Mouse (Mus musculus): Measurements from ENCODE around the gene Gm20388.
A peak's percentile ranks its signal among the peaks of the same experiment; 100 is the strongest.

Gm20388 gene

DNA sequence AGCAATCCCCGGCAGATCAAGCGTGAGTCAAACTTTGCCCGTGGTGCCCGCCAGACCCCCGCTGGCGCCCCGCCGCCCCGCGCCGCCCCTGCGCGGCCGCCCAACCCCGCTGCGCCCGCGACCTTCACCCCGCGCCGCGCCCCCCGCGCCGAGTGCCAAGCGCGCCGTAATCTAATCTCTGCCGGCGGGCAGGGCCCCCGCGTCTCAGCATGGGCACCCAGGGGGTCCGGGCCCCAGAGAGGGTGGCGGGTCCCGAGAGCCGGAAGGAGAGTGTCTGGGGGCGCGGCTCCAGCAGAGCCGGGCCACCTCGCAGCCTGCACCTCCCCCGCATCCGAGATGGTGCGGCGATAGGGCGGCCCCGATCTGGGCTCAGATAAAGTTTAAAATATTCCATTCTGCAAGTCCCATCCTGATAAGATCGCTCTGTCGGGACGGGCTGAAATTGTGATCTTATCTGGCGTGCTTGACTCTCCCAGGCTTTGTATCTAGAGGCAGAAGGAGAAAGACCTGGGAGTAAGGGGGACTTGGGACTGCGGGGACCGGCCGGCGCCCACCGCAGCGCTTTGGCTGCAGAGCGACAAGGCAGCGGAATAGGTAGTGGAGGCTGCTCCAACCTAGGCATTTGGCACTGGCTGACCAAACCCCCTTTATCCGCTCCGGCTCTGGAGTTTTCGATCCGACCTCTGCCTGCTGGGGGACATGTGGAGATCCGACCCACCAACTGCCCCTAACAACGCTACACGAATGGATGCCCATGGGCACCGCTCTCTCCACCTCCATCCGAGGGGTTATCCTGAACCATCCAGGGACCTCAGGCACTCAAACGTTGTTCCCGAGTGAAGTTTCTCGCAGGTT lies 2372.1 kb downstream of the Gm20388 start:
- DNase-seq (ENCODE audit: low spot score in 2 of 2) = no peak

DNA sequence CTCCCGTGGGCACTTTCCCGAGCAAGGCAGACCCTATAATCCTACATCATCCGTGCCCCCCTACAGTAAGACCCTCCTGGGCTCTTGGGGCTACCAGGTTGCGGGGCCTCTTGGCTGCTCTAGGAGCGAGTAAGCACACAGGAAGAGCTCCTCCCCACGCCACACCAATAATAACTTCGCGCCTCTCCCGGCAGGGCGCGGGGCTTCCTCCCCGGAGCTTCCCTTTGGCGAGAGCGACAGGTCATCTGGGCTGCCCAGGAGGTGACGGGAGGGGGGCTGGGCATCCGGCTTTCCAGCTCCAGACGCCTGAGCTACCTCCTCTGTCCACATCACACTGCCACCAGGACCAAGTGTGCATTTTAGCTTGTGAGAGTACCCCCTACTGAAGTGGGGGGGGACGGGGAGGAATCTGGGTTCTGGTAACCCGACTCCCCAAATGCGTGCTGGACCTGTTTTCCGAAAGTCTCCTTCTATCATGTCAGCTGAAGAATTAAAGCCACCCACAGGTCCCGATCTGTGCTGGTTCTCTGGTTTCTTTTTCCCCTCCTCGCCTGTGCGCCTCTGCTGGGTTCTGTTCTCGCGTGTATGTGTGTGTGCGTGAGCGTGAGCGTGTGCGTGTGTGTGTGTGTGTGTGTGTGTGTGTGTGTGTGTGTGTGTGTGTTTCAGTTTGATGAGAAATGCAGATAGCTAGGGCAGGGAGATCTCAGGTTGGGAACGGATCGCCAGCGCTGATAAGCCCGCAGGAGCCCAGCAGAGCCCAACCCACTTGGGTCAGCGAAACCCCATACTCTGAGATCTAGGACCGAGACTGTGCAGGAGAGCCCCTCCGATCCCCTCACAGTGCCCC lies 2372.9 kb downstream of the Gm20388 start:
- no peak for DNase-seq (ENCODE audit: low spot score in 2 of 2)

DNA sequence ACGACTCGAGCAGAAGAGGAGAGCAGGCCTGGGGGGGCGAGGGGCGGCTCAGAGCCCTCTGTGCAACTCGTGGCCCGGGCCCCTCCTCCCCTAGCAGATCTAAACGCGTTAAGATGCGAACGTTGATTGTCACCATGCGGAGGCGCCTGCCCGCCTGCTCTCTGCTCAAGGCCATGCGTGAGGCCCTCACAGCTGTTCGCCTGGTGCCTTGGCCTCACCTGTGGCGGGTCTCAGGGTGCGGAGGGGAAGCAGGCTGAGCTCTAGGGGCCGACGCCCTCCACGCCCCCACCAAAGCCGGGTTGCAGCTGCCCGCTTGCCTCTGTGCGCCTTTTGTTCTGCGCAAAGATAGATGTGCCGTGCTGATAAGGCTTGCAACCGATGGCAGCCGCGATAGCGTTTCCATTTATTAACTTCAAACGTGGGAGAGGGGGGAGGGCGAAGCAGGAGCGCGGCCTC lies 2373.6 kb downstream of the Gm20388 start:
- peak; percentile 35 to 40 for DNase-seq (ENCODE audit: low spot score in 2 of 2)

DNA sequence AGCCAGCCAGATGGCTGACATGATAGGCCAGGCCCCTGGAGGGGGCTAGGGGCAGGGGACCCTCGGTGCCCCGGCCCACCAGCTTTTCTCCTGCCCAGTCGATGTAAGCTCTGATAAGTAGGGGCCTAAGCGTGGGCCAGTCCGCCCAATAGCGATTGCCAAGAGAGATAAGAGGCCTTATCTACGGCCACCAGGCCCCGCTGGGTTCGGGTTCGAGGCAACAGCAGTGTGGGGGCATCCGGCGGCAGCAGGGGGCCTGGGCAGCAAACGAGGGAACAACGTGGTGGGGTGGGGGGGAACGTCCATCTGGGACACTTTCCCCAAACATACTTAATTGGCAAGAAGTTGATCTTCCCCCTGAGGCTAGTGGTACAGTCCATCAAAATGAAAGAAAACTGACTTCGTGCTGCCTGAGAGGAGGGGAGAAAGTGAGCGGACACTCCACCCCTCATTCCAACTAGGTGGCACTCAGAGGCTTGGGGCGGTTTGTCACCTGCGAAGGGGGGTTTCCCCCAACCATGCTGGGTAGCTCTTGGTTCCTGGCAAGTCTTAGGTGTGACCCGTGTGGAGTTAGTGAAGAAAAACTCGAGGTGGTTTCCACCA lies 2374.1 kb downstream of the Gm20388 start:
- DNase-seq (ENCODE audit: low spot score in 2 of 2) = no peak

DNA sequence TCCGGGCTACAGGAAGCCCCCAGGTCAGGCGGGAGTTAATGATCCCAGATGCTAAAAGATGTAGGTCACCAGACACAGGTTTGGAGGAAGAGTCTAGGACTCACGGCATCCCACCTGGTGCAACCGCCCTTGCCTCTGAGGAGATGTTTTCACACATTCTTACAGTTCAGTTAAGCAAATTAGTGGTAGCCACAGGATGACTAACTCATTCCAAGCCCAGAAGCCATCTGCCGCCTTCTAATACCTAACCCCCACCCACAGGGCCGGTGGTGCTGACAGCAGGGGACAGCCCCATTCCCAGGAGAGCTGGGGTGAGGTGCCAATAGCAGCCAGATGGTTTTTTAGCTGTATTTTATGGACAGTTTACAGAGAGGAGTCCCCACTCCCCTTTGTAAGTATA lies 2375.1 kb downstream of the Gm20388 start:
- no peak for DNase-seq (ENCODE audit: low spot score in 2 of 2)

DNA sequence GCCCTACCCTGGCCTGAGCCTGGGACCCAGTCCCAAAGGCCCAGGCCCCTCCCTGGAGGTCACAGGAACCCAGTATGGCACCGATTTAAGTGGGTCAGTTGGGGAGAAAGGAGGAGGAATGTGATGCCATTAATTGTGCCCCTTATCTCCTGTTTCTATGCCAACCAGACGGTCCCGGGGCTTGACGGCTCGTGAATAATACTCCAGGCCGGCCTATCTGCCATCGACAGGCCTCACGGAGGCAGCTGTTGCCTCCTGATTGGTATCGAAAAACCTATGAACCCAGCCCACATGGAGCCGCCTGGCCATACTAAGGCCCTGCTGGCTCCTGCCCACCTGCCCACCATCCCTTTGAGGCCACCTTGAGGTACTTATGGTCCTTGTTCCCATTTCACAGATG lies 2376.3 kb downstream of the Gm20388 start:
- DNase-seq (ENCODE audit: low spot score in 2 of 2) = no peak

DNA sequence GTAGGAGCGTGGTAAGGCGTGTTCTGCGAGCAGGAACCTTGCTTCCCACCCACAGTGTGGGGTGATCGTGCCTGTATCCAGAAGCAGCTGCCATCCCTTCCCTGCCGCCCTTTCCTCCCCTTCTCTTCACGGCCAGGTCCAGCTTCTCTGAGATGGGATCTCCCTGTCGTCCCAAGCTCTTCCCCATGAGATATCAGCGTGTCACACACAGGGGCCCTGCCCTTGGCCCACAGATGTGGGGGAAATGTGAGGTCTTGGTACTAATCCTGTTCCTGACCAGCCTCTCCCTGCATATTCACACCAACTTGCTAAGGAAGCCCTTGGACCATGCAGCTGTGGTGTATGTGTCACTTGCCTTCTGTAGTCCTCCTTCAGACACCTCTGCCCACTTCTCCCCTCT lies 2377.1 kb downstream of the Gm20388 start:
- DNase-seq (ENCODE audit: low spot score in 2 of 2) = no peak

DNA sequence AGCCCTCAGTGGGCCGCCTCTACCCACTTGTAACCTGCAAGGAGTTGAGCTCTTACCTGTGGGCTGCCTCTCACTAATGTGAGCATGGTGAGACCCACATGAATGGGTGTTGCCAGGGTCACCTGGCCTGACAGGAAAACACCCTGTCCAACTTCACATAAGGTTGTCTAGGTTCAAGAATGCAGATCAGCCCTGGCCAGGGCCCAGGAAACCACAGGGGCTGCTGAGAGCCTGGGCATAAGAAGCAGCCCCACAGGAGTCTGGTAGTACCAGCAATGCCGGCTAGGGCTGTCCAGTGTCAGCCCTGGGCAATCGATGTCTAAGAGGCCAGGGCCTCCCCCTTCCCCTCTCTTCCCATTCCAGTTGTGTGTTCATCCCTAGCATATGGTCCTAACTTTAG lies 2377.7 kb downstream of the Gm20388 start:
- DNase-seq (ENCODE audit: low spot score in 2 of 2) = no peak

DNA sequence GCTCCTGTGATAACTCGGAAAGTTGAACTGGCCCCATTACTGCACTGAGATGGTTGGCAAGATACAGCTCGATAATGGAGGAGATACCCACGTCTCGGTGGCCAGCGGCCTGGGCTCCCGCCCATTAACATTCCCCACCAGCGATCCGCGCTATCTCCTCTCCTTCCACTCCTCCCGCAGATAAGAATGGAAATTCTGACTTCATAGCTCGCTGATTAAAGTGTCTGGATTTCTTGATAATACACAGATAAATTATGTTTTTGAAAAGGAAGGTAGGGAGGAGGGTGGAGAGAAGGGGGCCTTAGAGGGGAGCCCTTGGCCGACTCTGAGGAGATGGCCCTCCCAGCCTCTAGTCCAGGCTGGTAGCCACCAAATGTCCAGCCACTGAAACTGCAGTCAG lies 2380.4 kb downstream of the Gm20388 start:
- DNase-seq (ENCODE audit: low spot score in 2 of 2) = no peak

DNA sequence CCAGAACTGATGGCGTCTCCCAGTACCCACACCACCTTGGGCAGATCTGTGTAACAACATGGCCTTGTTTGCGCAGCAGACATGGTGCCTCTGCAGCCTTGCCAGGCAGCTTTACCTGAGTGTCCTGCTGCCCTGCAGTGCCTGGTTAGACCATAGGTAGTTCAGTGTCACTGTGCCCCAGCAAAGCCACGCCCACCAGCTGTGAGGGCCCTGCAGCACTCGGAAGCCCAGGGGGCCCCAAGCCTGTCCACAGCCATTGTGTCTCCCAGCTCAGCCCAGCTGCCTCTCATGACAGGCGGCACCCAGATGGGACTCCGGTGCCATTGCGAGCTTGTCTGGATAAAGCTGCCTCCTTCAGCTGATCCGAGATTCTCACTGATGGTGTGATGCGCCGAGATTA lies 2380.9 kb downstream of the Gm20388 start:
- DNase-seq (ENCODE audit: low spot score in 2 of 2) = no peak

DNA sequence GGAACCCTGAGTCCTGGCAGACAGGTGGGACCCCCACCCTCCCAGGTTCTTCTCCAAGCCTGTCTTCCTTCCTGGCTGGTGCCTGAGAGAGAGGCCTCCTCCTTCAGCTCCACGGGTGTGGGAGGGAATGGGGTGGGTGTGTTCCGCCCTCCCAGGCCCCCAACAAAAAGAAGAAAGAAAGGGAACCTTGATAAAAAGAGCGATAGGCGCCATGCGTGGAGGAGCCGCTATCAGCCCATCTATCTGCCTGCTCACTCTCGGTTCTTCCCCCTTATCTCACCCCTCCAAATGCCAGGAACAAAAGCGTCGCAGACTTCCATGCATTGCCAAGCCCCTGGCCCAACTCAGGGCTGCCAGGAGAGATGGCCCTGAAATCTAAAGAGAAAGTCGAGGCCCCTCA lies 2382.8 kb downstream of the Gm20388 start:
- DNase-seq (ENCODE audit: low spot score in 2 of 2) = no peak

DNA sequence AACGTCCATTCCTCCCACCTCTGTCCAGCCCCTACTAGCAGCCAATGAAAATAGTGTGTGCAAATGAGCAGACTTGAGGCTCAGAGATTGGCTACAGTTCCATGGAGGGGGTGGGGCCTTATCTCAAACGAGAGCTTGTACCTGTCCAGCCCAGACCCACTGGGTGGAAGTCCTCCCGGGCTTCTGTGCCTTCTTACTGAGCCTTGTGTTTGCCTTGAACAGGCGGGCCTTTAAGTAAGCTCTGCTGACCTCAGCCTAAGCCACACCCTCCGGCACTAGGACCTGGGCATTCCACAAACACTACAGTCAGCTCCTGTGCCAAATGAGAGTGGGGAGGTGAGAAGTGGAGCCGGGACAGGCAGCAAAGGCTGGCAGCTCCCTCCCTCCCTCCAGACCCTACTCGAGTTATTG lies 2383.6 kb downstream of the Gm20388 start:
- DNase-seq (ENCODE audit: low spot score in 2 of 2) = no peak

DNA sequence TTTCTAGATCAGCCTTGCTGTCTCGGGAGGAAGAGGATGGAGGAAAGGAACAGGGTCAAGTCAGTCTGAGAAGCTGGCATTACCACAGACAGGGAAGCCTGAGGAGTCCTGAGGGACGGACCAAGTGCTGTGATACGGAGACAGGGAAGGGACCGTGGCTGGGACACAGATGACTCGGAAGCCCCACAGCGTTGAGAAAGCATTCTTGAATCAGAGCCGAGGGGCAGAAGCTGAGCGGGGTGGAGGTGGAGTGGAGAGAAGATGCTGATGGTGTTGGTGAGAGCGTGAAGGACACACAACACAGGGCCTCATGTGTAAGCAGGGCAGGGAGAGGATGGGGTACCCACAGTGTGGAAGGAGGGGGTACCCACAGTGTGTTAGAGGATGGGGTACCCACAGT lies 2384.7 kb downstream of the Gm20388 start:
- DNase-seq (ENCODE audit: low spot score in 2 of 2) = no peak

DNA sequence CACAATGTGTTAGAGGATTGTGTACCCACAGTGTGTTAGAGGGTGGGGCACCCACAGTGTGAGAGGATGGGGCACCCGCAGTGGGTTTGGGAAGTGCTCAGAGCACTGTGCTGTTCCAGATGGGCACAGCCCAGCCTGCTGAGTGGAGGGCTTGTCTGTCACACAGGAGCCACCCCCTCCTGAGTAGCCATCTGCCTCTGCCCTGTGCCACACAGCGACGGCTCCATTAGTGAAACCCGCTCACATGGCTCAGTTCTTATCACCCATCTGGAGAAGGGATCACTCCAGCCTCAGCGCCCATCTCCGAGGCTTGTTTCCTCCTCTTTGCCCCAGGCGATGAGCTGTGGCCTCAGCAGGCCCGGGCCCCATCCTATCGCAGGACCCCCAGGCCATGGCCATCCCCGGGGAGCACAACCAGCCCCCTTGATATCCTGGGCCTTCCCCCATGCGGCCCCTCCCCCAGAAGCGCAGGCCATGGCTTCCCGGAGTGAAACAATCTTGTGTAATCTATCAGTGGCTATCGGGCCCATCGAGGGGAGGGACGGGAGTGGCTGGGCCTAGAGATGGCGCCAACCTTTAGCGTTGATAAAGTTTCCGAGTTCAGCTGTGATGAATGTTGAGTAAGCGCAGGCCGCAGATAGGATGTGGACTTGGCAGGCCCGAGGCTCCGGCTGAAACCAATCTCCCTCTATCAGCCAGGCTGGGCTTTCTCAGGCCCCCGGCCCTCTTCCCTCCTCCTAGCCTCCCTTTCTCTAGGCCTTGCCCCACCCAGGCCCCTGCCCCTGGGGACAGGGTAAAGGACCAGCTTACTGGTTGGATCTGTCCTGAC lies 2385.7 kb downstream of the Gm20388 start:
- no peak for DNase-seq (ENCODE audit: low spot score in 2 of 2)

DNA sequence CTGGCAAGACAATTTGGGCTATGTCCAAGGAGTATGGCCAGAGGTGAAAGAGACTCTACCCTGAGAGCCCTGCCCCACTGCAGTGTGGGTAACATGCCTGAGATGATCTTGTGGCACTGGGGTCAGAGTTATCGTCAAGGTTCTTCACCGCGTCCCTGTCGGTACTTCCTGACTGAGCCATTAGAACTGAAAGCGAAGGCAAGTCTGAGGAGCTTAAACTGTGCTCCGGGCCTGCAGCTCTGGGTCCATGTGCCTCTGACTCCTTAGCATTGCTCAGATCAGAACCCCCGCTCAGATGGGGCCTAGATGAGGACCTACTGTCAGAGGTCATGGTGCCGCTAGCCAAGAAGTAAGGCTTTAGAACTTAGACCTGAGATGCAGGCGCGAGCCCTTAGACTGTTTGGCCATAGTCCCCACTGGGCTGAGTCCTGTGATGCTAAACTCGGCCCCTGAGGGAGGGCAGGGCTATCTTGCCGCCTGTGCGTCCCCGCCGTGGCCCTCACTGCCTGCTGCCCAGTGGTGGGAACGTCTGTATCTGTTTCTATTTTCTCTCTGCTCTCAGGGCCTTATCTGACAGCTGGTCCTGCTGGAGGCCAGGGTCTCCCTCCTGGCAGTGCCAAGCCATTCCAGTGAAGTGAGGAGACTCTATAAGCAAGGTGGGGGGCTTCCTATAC lies 2389.1 kb downstream of the Gm20388 start:
- DNase-seq (ENCODE audit: low spot score in 2 of 2) = no peak

DNA sequence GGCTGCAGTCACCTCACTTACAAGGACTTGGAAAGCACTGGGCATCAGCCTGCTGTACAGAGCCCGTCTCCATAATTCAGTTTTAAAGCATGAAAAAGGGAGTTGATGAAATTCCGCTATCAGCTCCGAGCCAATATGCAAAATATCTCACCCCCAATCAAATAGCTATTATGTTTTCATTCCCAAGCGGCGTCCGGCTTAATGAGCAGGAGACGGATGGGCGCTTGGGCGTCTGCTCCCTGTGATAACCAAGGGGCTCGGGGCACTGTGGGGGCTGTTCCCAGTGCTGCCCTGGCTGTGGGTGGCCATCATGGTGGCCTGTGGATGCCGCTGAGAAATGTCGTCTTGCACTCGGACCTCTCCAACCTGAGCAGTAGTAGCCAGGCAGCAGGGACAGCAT lies 2390.4 kb downstream of the Gm20388 start:
- no peak for DNase-seq (ENCODE audit: low spot score in 2 of 2)

DNA sequence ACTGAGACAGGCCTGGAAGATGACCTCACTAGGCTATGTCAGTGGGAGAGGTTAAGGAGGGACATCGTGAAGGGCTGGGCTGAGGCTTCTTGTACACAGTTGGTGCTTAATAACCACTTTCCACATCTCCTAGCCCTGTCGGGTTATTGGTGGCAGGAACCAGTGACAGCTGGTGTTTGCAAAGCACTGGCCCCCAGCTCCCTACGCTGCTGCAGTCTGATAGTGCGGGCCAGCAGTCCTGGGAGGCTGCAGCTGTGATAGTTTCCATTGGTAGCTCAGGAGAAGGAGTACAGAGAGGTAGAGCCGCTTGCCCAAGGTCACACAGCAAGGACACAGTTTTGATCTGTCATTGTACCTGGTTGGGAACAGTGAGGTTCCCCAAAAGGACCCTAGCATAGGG lies 2391.2 kb downstream of the Gm20388 start:
- no peak for DNase-seq (ENCODE audit: low spot score in 2 of 2)

DNA sequence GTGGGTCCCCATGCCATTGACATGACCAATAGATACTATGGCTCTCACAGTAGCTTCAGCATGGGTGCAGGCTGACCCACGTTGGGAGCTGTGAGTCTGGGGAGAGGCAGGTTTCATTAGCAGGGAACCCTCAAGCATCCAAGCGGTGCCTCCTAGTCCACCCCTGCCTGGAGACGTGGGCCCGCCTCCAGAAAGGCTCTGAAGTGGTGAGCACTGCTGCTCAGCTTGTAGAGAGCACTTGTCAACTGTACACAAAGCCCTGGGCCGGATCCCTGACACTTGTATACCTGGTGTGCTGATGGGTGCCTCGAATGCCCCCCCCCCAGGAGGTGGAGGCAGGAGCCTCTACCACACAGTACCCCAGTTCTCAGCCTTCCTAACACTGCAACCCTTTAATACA lies 2392.8 kb downstream of the Gm20388 start:
- no peak for DNase-seq (ENCODE audit: low spot score in 2 of 2)

DNA sequence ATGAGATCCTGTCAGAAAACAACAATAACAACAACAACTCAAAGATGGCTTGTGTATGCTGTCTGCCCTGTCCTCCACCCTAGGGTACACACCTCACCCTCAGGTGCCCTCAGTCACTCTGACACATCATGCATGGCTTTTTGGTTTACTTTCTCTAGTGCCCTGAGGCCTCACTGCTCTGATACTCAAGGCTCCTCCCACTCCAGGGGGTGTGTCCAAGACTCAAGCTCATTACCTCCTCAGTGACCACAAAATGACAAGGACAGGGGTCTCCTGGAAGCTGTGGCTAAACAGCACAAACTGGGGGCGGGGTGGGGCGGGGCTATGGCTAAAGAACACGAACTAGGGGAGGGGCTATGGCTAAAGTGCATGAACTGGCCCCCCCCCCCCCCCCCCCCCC lies 2393.4 kb downstream of the Gm20388 start:
- DNase-seq (ENCODE audit: low spot score in 2 of 2) = no peak

DNA sequence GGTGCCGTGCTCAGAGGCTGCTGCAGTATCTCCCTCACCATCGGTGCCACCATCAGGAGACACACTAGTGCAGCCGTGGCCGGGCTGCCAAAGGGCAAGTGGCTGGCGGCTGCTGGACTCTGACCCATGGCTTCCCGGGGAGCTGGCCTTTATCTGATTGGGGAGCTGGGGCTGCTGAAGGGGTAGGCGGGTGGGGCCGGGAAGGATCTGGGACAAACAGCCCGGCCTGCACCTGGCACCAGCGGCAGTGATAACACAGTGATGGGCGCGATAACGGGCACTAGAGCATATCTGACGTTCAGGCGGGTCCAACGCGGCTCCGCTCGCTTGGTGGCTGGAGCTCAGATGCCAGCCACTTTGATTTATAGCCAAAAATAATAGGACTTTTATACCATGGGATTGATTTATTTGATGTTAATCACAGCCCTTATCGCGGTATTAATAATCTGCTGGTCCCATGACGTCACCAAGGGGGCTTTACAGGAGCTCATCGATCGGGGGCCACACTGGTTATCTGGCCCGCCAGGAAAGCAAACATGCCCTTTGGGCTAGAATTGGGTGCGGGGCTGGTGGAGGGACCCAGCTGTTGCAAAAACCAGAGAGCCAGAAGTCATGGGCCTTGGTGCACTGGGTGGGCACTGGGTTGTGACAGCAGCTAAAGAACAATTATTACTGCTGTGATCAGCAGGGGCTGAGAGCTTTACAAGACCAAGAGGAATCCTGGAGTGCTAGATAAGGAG lies 2396.2 kb downstream of the Gm20388 start:
- DNase-seq (ENCODE audit: low spot score in 2 of 2) = no peak

Measured in frontal cortex, postnatal 25 days (tissue).